Mouse (Mus musculus) common myeloid progenitor, adult 5-6 weeks (primary cell): ENCODE measurements around the gene 1190002N15Rik. TPM values are rescaled to one million over a fixed set of nuclear protein-coding genes. Genes with fewer than 3 reads are reported as not detected.

ENCODE experiments used
- ATAC-seq: replicated peaks from 2 replicates; pipeline ENCODE4 v1.8.0; 2016; ENCODE audit warnings: low read depth, mild to moderate bottlenecking, moderate TSS enrichment, inconsistent platforms; ENCODE audit not compliant: poor library complexity, severe bottlenecking
- total RNA-seq: library from RNA; stranded (forward); fragments of 200-1000, 187-1606 nt; gene quantifications from 2 replicates; pipeline ENCODE4 v1.2.3, GENCODE M21; 2017

Gene 1190002N15Rik
- total RNA-seq, 1 experiment from 2014 or later, result 32.9 TPM

DNA sequence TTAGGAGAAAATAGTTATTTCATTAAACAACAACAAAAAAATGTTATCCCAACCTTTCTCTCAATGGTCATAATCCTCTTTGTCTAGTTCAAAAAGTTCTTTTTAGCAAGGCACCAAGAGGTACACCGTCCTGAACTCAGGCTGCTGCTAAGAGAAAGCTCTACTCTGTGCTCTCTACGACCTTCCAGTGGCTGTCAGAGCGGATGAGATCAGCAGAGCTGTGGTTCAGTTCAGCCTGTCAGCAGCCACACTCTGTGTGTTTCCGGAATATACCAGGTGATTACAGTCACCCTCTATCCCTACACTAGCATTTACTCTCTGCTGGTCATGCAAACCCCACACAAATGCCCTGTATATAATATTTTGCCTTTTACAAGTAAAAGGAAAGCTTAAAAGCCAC, 4.2 kb downstream of the 1190002N15Rik start:
- ATAC-seq, result no peak

DNA sequence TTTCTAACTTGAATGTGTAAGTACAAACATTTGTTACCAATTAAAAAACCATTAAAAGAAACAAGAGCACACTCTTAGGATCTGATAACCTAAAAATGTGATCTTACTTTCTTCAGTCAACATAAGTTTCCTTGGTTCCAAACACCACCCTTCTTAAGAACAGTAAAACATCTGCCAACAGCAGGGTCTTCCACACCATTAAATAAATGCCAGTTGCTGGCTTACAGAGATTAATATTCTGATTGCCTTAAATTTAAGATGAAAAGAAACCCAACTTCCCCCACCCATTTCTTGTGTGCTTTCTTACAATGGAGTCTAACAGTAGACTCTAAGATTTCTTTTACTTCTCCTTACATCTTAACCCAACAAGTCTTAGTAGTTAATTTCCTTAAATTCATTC, 7.9 kb downstream of the 1190002N15Rik start:
- no peak for ATAC-seq

DNA sequence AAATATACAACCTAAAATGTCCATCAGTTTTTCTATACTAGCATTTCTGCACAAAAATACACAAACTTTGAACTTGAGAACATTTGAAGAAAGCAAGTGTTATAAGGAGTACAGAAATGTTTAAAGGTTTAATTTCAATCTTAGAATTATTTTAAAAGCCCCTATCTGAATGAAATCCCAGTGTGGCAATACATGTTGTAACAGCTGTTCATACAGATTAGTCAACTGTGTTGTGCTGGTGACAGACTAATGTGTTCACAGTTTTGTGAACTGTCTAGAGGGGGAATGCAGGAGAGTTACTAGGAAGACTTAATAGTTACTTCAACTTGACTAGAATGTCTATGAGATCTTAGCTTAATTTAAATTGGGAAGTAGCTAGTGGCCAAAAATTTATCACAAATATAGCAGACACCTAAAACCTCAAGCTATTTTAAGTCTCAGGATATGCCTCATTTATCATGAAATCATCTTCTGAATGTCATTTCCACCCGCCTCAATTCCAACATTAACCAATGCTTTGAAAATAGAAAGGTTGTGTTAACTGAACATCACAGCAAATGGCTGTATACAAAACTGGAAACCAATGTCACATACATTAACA, 8.6 kb downstream of the 1190002N15Rik start:
- peak; percentile 9; the same call in 1 of the 2 replicates for ATAC-seq

DNA sequence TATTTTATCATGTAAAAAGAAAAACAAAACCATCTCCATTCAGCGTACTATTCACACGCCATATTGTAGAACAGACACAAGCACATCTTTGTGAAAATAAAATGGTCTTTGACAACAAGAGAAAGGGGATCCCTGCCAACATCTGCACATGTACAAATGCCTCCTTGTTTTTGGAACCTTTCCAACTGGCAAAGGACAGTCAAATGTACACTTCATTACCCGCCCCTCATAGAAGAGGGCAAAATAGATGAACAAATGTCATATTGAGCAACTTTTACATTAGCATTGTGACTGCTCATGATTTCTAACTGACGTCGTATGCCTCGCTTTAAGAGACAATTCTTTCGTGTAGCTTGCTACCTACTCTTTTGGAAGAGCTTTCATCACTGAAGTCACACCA, 11.4 kb downstream of the 1190002N15Rik start:
- no peak for ATAC-seq

DNA sequence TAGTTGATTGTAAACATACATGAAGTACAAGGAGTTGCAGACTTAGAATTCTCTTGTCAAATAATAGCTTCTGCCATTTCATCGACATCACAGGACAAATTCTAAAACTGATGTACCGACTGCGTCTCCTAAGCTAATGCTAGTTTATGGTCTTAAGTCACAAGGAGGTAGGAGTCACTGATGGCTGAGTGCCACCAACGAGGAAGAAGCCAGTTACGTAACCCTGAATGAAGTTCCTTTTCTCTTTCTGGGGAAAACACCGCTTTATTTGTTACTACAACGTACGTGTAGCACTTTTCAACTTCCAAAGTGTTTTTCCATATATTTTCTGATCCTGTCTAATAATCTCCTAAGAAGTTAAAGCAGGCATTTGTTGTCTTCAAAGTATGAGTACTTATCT, 25.6 kb downstream of the 1190002N15Rik start:
- peak; percentile 79 for ATAC-seq

DNA sequence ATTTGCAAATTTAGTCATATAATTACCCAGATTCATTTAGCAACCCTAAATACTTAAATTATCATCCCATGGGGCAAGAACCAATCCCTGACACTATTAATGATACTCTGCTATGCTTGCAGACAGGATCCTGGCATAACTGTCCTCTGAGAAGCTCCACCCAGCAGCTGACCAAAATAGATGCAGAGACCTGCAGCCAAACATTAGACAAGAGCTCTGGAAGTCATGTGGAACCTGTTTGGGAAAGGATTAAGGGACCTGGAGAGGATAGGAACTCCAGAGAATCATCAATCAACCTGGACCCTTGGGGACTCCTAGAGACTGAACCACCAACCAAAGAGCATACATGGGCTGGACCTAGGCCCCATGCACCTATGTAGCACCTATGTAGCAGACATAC, 26.7 kb downstream of the 1190002N15Rik start:
- no peak for ATAC-seq

DNA sequence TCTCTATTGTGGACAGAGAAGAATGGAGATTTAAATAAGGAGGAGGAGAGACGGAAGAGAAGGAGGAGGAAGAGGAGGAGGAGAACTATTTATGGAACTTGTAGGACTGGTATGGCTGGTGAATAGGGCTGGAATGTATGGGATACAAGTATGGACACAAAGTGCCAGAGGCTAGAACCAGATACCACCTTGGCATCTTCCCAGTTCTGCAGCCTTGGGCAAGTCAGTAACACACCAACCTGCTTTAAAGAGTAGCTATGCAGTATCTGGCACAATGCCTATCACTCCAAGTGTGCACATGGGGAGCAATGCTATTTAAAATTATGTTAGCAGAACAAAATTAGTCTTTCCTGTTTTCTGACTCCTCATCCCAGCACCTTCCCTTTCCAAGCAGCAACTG, 30.9 kb downstream of the 1190002N15Rik start:
- no peak for ATAC-seq

DNA sequence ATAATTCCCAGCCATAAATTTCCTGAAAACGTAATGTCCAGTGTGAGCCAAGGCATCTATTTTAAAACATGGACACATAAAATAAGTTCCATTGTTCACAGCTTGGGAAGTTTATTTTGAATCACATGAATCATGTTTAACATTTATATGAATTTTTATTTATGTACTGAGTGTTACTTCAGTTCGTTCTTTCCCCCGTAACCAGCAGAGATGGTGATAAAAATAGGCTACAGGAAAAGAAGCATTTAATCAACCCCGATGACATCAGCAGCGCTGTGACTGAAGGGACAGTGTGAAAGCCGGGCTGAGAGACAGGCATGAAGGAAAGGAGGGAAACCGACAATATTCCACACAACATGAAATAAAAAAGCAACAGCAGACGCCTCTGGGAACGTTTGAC, 46.4 kb downstream of the 1190002N15Rik start:
- peak; percentile 54; the same call in 1 of the 2 replicates for ATAC-seq

DNA sequence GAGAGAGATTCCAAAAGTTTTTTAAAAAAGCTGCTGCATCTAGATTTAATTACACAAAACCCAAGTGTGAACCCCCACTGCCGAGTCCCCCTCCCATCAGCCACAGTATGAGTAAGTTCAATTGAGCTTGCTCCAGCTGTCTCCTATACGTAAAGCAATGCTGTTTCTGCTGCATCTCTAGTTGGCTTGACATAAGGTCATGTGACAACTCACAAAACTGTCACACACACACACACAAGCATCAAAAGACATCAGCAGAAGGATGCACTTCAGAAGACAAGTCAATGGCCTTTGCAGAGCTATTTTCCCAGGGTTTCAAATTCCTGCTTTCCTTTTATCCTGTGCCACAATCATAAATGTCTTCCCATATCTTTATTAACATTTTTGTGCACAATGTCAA, 49.9 kb downstream of the 1190002N15Rik start:
- ATAC-seq, result no peak

DNA sequence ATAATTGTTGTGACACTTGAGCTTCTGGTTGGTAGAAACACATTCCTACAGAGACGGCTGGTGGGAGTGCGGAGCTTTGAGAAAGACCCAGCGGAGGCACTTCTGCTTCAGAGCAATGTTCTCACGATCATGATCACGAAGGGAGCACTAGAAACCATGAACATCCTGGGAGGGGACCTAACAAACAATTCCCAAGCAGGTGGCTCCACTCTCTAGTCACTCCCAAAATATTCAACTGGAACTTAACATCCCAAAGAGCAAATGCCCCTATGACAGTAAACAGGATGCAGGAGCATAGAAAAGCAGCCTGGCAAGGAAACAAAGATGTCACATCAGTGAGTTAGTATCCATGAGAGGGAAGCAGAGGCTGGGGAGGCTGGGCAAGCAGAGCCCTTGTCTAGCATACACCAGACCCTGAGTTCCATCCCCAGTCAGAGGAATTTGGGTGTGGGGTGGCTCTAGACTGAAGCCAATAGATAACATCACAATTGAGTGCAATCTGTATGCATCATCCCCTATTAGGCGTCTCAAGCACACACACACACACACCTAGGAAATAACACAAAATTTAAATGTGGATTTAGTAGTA, 54.5 kb downstream of the 1190002N15Rik start:
- no peak for ATAC-seq

DNA sequence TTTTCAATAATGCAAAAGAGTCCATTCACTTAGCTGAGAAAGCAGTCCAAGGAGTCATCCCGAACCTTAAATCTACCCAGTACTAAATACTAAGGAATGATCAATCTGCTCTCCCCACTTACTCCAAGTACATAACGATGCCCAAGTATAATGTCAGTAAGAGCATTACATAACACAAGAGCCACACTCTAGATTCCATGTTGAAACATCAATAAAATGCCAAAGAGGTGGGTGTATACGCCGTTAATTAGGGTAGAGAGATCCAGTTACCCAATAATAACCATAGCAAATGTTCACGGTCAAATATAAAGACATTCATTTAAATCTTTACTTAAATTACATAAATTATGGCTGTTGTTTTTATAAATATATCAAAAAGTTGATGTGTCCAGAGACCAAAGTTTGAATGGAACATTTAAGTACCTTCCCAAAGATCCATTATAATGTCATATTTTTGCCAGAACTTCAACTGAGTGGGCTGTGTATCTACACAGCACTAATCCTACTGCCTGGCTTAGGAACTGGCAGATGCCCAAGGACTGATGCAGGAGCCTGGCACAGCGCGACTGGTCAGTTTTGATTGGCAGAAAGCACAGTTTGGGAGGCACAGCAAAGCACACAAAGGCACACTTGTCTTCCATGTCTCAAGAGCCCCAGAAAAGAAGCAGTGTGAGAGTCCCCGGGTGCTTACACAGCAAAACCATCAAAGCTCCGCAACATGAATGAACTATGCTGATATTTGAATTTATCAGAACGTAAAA, 55.5 kb downstream of the 1190002N15Rik start:
- ATAC-seq, result no peak

DNA sequence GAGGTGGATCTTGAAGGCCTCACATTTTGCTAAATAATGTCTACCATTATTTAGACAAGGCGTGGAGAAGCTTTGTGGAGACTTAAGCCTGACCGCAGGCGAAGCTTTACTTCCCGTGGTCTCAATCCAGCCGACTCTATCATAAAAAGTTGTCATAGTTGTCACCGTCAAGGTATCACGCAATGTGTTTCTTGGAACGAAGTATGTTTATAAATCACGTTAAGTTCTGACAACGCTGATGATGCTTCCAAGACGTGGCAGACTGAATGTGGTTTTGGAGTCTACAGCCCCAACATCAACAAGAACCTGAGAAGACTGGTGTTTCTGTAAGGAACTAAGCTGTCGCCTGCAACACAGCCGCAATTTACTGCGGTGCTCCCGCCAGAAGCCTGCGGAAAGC, 56.8 kb downstream of the 1190002N15Rik start:
- ATAC-seq, result no peak

DNA sequence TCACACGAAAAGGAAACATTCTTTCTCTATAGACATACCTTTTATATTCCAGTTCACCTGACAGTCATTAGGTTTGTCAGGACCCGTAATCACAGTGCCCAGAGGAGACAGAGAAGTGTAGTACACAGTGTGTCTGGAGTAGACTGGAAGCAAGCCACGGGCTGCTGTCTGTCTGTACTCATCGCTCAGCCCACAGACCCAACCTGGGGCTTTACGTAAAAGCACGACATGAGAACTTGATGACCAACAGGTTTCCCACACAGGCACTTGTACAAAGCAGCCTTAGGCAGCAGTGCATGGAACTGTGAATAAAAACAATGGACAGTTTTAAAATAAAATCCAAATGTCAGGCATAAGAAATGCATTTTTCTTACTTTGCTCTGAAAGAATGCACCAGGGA, 58.5 kb downstream of the 1190002N15Rik start:
- ATAC-seq, result no peak

DNA sequence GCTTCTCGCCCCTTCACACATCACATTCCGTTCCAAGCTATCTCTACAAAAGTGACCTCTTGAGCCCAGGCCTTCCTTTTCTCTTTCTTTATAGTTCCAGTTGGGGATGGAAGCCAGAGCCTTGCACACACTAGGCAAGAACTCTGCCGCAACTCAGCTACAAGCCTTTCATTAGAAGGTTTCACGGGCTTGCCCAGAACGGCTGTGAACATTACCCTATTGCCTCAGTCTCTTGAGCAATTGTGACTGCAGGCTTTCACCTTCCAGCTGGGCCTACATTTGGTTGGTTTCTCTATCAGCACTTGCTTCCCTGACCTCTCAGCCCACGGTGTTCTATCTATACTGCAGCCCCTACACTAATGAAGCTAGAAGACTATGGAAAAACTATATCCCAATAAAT, 58.9 kb downstream of the 1190002N15Rik start:
- no peak for ATAC-seq

DNA sequence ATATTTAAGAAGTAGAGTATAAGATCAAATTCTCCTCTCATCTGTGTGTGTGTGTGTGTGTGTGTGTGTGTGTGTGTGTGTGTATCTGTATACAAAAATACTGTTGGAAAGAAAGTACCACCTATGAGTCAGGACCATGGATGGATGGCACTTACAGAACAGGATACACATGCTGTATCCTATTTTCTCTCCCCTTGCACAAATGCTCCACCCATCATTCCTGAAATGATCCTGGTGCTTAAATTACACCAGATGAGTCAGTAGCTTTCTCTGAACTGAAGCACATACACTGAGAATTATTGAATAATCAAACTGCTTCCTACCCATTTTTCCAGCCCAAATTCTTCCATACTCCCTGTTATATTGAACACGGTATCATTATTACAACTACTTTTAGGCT, 61.9 kb downstream of the 1190002N15Rik start:
- ATAC-seq, result no peak

DNA sequence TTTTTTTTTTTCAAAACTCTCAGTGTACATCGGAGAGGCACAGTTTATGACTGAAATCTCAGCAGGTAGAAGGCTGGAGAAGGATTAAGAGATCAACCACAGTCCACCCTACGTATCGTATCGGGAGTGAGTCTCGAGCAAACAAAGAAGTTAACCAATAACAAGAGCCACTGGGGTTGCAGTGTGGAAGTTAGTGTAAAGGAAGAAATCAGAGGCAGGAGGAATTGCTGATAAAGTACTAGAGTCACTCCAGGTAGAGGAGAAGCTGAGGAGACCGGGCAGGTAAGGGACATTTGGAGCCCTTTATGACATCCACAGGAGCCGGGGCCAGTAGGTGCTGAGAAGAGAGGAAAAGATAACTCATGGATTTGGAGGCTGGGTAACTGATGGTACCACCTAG, 64.0 kb downstream of the 1190002N15Rik start:
- ATAC-seq, result no peak

DNA sequence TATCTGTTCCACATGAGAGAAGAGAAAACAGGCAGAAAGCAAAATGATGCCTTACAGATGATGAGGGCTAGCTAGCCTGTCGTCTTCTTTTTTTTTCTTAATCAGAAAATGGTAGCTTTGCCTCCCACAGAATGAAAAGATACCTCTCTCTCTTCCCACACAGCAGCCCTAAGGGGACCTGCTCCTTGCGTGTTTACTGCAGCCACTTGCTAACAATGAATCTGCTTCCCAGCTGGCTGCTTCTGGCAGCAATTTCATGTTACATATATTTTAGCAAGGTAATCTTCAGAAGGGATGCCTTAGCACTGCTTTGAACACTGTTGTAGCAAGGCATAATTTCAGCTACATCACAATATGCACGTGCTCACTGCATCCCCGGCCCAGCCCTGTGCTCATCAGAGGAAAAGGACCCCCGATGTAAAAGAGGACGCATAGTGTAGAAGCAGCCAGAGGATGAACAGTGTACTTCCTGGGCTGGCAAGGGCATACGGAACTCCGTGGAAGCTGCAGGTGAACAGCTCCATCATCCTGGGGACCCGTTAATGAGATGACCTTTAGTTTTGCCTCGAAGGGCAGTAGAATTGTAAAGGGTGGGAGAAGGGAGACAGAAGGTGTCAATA, 64.8 kb downstream of the 1190002N15Rik start:
- ATAC-seq, result no peak

DNA sequence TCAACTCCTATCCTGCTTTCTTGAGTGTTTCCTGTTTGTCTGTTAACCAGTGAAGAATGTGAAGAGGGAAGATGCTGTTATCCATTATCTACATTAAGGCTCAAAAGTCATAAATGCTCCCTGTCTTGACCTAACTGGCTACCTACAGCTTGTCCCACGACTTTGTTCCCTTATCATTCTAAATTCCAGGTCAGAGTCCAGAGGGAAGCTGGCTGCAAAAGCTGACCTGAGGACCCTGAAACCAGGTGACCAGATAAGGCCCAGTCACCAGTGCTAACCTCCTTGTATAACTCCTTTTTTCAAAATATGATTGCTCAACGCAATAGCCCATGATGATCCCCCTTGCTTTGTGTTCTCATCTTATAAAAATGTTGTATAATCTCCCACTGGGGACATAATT, 66.4 kb downstream of the 1190002N15Rik start:
- ATAC-seq, result no peak
